Mouse (Mus musculus): Measurements from ENCODE around the gene Agmo.

The Agmo gene

GRCm38 (mm10) chr12:37241566-37242021, at the start of gene Agmo:
Gene Agmo (plus strand): TSS chr12:37241641.
- DNase-seq = peak; percentile 70

- no peak for DNase-seq
Observed at GRCm38 (mm10) chr12:37231119-37231518, 10.3 kb upstream of the Agmo start.

GRCm38 (mm10) chr12:37240975-37241565, 371 bp upstream of the Agmo start:
- no peak for DNase-seq

- DNase-seq = no peak
Observed at GRCm38 (mm10) chr12:37242484-37242883, 1.0 kb downstream of the Agmo start.

GRCm38 (mm10) chr12:37244876-37245275, 3.4 kb downstream of the Agmo start:
- DNase-seq = no peak

GRCm38 (mm10) chr12:37251688-37252087, 10.2 kb downstream of the Agmo start:
- DNase-seq = no peak

- no peak for DNase-seq
Observed at GRCm38 (mm10) chr12:37257099-37257498, 15.7 kb downstream of the Agmo start.

GRCm38 (mm10) chr12:37259771-37260528, 18.5 kb downstream of the Agmo start:
- no peak for DNase-seq

GRCm38 (mm10) chr12:37263685-37264084, 22.2 kb downstream of the Agmo start:
- DNase-seq = no peak

- DNase-seq = no peak
Observed at GRCm38 (mm10) chr12:37268636-37269152, 27.3 kb downstream of the Agmo start.

GRCm38 (mm10) chr12:37272660-37273059, 31.2 kb downstream of the Agmo start:
- no peak for DNase-seq

- no peak for DNase-seq
Observed at GRCm38 (mm10) chr12:37273964-37274657, 32.7 kb downstream of the Agmo start.

- no peak for DNase-seq
Observed at GRCm38 (mm10) chr12:37274658-37275019, 33.2 kb downstream of the Agmo start.

- no peak for DNase-seq
Observed at GRCm38 (mm10) chr12:37306956-37307466, 65.6 kb downstream of the Agmo start.

- DNase-seq = no peak
Observed at GRCm38 (mm10) chr12:37310786-37311185, 69.3 kb downstream of the Agmo start.

GRCm38 (mm10) chr12:37322860-37323259, 81.4 kb downstream of the Agmo start:
- DNase-seq = no peak

- DNase-seq = no peak
Observed at GRCm38 (mm10) chr12:37334987-37335386, 93.5 kb downstream of the Agmo start.

GRCm38 (mm10) chr12:37344225-37344624, 102.8 kb downstream of the Agmo start:
- no peak for DNase-seq

GRCm38 (mm10) chr12:37345696-37346095, 104.3 kb downstream of the Agmo start:
- DNase-seq = no peak

- no peak for DNase-seq
Observed at GRCm38 (mm10) chr12:37392316-37392715, 150.9 kb downstream of the Agmo start.

GRCm38 (mm10) chr12:37402541-37402940, 161.1 kb downstream of the Agmo start:
- DNase-seq = no peak

GRCm38 (mm10) chr12:37426350-37426749, 184.9 kb downstream of the Agmo start:
- DNase-seq = no peak

GRCm38 (mm10) chr12:37426750-37427149, 185.3 kb downstream of the Agmo start:
- no peak for DNase-seq

All from layer of hippocampus, adult 9-11 months (tissue).